Mouse (Mus musculus): ENCODE results near the gene Rnf13. TPM values are rescaled to one million over a fixed set of nuclear protein-coding genes. Genes with fewer than 3 reads are reported as not detected.

Gene Rnf13
- polyA plus RNA-seq, 1 experiment from 2014 or later = 56.3 TPM

DNA sequence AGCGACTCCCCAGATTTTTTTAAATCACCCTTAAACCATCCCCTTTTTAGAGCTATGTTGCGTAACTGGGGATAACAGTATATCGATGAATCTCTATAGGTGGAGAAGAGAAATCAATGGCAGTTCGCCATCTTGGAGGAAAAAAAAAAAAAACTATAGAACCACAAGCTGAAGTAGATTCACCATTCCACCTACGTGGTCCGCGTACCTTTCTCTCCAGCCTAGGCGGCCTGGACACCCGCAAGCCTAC lies 110.7 kb downstream of the Rnf13 start:
- Histone ChIP-seq H3K27me3 (replicated peaks) (no peaks in the 10 kb centered on the region), H3K27ac (ENCODE audit: poor library complexity, severe bottlenecking) (peak overlapping the region; percentile 86), H3K4me3 (peak overlapping the region; percentile 92), H3K36me3 (peaks cover 16% of the 10 kb centered on the region), H3K9me3 (replicated peaks) (0 out of 2 replicates have a peak, but pooled peaks cover 2% of the 10 kb centered on the region), H3K9ac (peak overlapping the region; percentile 89), H3K4me2 (peak overlapping the region; percentile 80), H3K4me1 (replicated peaks) (peaks cover 8% of the 10 kb centered on the region)
- 3% methylated on average over 9 of the region's 9 CpGs for WGBS
- no peak for ATAC-seq (ENCODE audit: insufficient number of reproducible peaks, low FRiP score)

DNA sequence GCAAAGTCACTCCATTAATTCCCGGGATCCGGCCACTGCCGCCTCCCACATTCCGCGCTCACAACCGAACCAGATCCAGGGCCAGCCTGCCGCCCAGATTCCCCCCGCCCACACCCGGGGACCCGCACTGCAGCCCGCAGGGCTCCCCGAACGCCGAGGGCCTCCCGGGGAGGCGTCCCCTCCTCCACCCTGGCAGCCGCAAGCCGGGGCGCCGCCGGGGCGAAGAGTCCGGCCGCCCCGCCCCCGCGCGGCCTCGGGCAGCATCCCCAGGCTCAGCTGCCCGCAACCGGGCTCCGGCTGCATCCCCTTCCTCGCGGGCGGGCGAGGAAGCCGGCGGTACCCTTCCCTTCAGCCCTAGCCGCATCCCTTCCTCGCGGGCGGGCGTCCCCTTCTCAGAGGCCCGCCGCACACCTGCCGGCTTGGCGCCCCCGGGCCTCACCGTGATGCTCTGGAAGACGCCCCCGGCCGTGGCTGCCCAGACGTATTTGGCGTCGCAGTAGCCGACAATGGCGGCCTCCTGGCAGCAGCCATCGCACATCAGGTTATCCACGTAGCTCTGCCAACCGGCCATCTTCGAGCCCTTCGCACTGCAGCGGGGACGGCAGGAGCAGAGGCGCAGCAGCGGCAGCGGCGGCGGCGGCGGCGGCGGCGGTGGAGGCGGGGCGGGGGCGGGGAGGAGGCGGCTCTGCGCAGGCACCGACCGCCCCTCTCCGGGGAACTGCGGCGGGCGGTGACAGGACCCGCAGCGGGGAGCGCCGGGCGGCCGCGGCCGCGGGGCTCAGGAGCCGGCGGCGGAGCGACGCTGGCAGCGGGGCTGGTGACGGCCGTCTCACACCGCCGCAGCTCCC lies 111.3 kb downstream of the Rnf13 start:
- Histone ChIP-seq H3K4me2 (peak overlapping the region; percentile 80), H3K4me1 (replicated peaks) (peaks cover 8% of the 10 kb centered on the region), H3K9ac (peak overlapping the region; percentile 89), H3K36me3 (peaks cover 16% of the 10 kb centered on the region), H3K4me3 (peak overlapping the region; percentile 92), H3K27me3 (replicated peaks) (no peaks in the 10 kb centered on the region), H3K9me3 (replicated peaks) (0 out of 2 replicates have a peak, but pooled peaks cover 2% of the 10 kb centered on the region), H3K27ac (ENCODE audit: poor library complexity, severe bottlenecking) (peak overlapping the region; percentile 86)
- whole genome bisulfite sequencing = under 1% methylated on average over 103 of the region's 104 CpGs
- peak; percentile 86 for ATAC-seq (ENCODE audit: insufficient number of reproducible peaks, low FRiP score)

DNA sequence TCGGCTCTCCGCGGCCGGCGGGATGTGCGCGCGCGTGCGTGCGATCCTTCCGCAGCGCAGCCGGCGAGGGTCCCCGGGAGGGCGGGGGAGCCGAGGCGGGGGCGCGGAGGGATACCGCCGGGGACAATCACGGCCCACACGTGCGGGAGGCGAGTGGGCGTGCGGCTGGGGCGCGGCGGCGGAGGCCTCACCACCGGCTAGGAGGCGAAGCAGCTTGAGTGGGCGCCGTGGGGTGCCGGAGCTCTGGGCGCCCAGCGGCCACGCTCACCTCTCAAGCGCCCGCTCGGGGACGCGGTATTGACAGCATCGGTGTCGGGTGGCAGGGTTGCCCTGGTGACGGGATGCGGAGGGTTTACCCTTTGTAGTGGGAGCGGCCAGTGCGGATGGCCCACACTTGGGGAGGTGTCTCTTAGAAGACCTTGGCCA lies 111.9 kb downstream of the Rnf13 start, which contains the start of gene Pfn2:
Gene Pfn2, minus strand, starts transcription at position 320 of the 426 bp plus-strand sequence.
- no peaks in the 10 kb centered on the region for H3K27me3 ChIP-seq (replicated peaks)
- peak within 1 kb of the TSS; percentile 86 for H3K27ac ChIP-seq (ENCODE audit: poor library complexity, severe bottlenecking)
- H3K36me3 ChIP-seq = peaks cover 10% of the 10 kb centered on the region
- under 1% methylated on average over 36 of the region's 52 CpGs for WGBS
- peak; percentile 78 for ATAC-seq (ENCODE audit: insufficient number of reproducible peaks, low FRiP score)
- H3K4me3 ChIP-seq = peak within 1 kb of the TSS; percentile 92
- 0 out of 2 replicates have a peak, but pooled peaks cover 2% of the 10 kb centered on the region for H3K9me3 ChIP-seq (replicated peaks)
- H3K4me2 ChIP-seq = peak within 1 kb of the TSS; percentile 80
- peaks cover 8% of the 10 kb centered on the region for H3K4me1 ChIP-seq (replicated peaks)
- H3K9ac ChIP-seq = peak within 1 kb of the TSS; percentile 89

DNA sequence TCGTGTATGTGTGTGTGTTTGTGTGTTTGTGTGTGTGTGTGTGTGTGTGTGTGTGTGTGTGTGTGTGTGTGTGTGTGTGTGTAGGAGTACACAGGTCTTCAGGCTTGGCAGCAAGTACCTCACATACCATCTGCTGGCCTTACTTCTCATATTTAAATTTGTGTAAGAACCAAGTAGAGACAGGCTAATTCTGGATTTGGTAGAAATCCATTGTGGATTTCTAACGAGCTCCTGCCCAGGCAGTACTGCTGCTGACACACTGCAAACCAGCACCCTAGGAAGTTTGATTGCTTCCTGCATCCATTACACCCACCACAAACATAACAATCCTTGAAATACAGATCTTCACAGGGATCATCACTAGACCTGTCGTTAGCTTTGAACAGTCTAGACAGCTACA lies 147.1 kb downstream of the Rnf13 start:
- Histone ChIP-seq H3K36me3 (no peaks in the 10 kb centered on the region), H3K9ac (no peak overlapping the region), H3K4me3 (no peak overlapping the region), H3K27ac (ENCODE audit: poor library complexity, severe bottlenecking) (no peak overlapping the region), H3K4me2 (no peak overlapping the region), H3K4me1 (replicated peaks) (no peaks in the 10 kb centered on the region), H3K9me3 (replicated peaks) (no peaks in the 10 kb centered on the region), H3K27me3 (replicated peaks) (no peaks in the 10 kb centered on the region)
- ATAC-seq (ENCODE audit: insufficient number of reproducible peaks, low FRiP score) = no peak
- WGBS = 65% methylated on average over 3 of the region's 3 CpGs

Other genes with a start within 250 kb of the Rnf13 start
- 15.3 and 17.6 TPM in 2 replicates for gene Wwtr1, start 160.2 kb upstream of the Rnf13 start, polyA plus RNA-seq (2016; fragmentation: Nextera tagmentation; extraction: Ambion mirVana)
- gene Commd2, start 84.3 kb upstream of the Rnf13 start, polyA plus RNA-seq (2016; fragmentation: Nextera tagmentation; extraction: Ambion mirVana) = 50.6 and 51.7 TPM in 2 replicates
- 0.06 TPM in 1 of 2 replicates, not detected in the other for gene Ankub1, start 43.3 kb upstream of the Rnf13 start, polyA plus RNA-seq (2016; fragmentation: Nextera tagmentation; extraction: Ambion mirVana)
- gene Pfn2, start 112.0 kb downstream of the Rnf13 start, polyA plus RNA-seq (2016; fragmentation: Nextera tagmentation; extraction: Ambion mirVana) = 53.3 and 58.9 TPM in 2 replicates